Mouse (Mus musculus) small intestine, adult 2 months (tissue): ENCODE results near the gene Rad51b.

Experiments
- CTCF ChIP-seq: fragments of 200-500 bp; IDR thresholded peaks from 2 replicates; pipeline ENCODE4 v1.5.1; 2012; ENCODE audit warnings: low read depth, mild to moderate bottlenecking, control low read depth, inconsistent platforms, low read length, moderate library complexity, mixed read lengths; ENCODE audit not compliant: insufficient replicate concordance, insufficient read length; ENCODE audit errors: extremely low read depth
- POLR2A ChIP-seq: fragments of 200-500 bp; IDR thresholded peaks from 2 replicates; pipeline ENCODE4 v1.6.1; 2012; ENCODE audit warnings: low read depth, mild to moderate bottlenecking, control low read depth, inconsistent platforms, low read length, moderate library complexity

GRCm38 (mm10) chr12:79691929-79692862 is 395.1 kb downstream of the Rad51b start:
- no peak for TF ChIP-seq POLR2A
- TF ChIP-seq CTCF, result no peak
